Mouse (Mus musculus) heart, embryonic 13.5 days (tissue): ENCODE results near the gene Cox6b1. TPM values are rescaled to one million over a fixed set of nuclear protein-coding genes. Genes with fewer than 3 reads are reported as not detected.

Experiments used
- ATAC-seq: fragments of 200-750 bp; cut with Nextera tagmentation; 2 replicates; pipeline ENCODE4 v1.8.0; 2017; ENCODE audit warnings: moderate TSS enrichment; ENCODE audit not compliant: insufficient number of reproducible peaks, low FRiP score, low TSS enrichment; ENCODE audit errors: extremely low read depth
- H3K27ac ChIP-seq: fragments of 300-500 bp; sonication (generic); replicated peaks from 2 replicates; pipeline ENCODE4 v1.5.1; 2015; ENCODE audit warnings: moderate library complexity, mild to moderate bottlenecking, inconsistent platforms
- H3K27me3 ChIP-seq: fragments of 300-500 bp; sonication (generic); replicated peaks from 2 replicates; pipeline ENCODE4 v1.6.1; 2015; ENCODE audit warnings: mild to moderate bottlenecking, inconsistent platforms
- H3K36me3 ChIP-seq: fragments of 300-500 bp; sonication (generic); 2 replicates; pipeline ENCODE4 v1.6.1; 2015; ENCODE audit warnings: mild to moderate bottlenecking, inconsistent platforms
- H3K4me1 ChIP-seq: fragments of 300-500 bp; sonication (generic); 2 replicates; pipeline ENCODE4 v1.6.1; 2015; ENCODE audit warnings: inconsistent platforms
- H3K4me2 ChIP-seq: fragments of 300-500 bp; sonication (generic); 2 replicates; pipeline ENCODE4 v1.6.1; 2015; ENCODE audit warnings: inconsistent platforms, mild to moderate bottlenecking, moderate library complexity
- H3K4me3 ChIP-seq: fragments of 300-500 bp; sonication (generic); 2 replicates; pipeline ENCODE4 v1.5.1; 2015; ENCODE audit warnings: moderate library complexity, mild to moderate bottlenecking, inconsistent platforms
- H3K9ac ChIP-seq: fragments of 300-500 bp; sonication (generic); 2 replicates; pipeline ENCODE4 v1.6.1; 2015; ENCODE audit warnings: inconsistent platforms, mild to moderate bottlenecking, moderate library complexity
- H3K9me3 ChIP-seq: fragments of 300-500 bp; sonication (generic); 2 replicates; pipeline ENCODE4 v1.6.1; 2016; ENCODE audit warnings: inconsistent platforms
- WGBS: fragments of 180-500 bp; shearing (Covaris S2); methylation state at CpG from one replicate; pipeline ENCODE4 v1.1.7; 2015; ENCODE audit warnings: mixed read lengths; 5-methylcytosine and 5-hydroxymethylcytosine counted together
- polyA plus RNA-seq: library from polyadenylated mRNA; unstranded; fragments of >200 nt; fragmentation: Nextera tagmentation; extraction: Ambion mirVana; gene quantifications from 2 replicates; pipeline ENCODE4 v1.2.1, GENCODE M21; 2015

The Cox6b1 gene
- polyA plus RNA-seq, 1 experiment from 2014 or later = 1,963 TPM

DNA sequence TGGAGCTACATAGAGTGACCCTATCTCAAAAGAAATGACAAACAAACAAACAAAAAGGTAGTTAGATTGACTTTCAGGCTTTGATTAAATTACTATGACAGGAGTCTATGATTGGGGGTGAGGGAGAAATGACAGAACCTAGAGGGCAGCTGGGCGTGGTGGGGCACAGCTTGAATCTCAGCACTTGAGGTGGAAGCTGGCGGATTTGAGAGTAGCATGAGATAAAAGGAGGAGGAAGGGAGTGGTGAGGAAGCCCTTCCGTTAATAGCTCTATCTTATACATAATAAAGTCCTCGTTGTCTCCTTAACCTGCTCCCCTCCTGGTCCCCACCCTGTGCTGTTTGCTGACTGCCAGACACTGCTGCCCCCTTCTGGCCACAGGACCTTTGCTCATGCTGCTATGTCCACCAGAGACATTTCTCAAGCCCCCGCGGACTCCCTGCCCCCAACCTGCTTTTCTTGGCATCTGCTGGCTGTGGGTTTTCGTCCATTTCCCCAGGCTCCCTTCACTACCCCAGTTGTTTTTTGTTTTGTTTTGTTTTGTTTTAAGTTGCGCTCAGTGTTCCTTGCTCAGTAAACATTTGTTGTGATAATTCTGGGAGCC, 18.1 kb downstream of the Cox6b1 start:
- H3K9ac ChIP-seq = no peak overlapping the region

GRCm38 (mm10) chr7:30604944-30605343, 21.0 kb downstream of the Cox6b1 start:
- WGBS = 76% methylated on average over 8 of the region's 8 CpGs
- no peak for ATAC-seq
- H3K27ac ChIP-seq = no peak overlapping the region
- H3K9me3 ChIP-seq = no peaks in the 10 kb centered on the region
- H3K4me1 ChIP-seq = peaks cover 18% of the 10 kb centered on the region
- H3K4me3 ChIP-seq = no peak overlapping the region
- no peak overlapping the region for H3K4me2 ChIP-seq
- no peaks in the 10 kb centered on the region for H3K36me3 ChIP-seq
- 0 out of 2 replicates have a peak, but pooled peaks cover 3% of the 10 kb centered on the region for H3K27me3 ChIP-seq
- H3K9ac ChIP-seq = no peak overlapping the region

More for the DNA sequence above, 18.1 kb downstream of the Cox6b1 start:
- no peak overlapping the region for H3K27ac ChIP-seq
- H3K36me3 ChIP-seq = no peaks in the 10 kb centered on the region
- H3K9me3 ChIP-seq = no peaks in the 10 kb centered on the region
- H3K4me3 ChIP-seq = no peak overlapping the region
- ATAC-seq = no peak
- H3K4me1 ChIP-seq = peaks cover 14% of the 10 kb centered on the region
- 0 out of 2 replicates have a peak, but pooled peaks cover 3% of the 10 kb centered on the region for H3K27me3 ChIP-seq
- H3K4me2 ChIP-seq = no peak overlapping the region
- 21% methylated on average over 8 of the region's 8 CpGs for WGBS

DNA sequence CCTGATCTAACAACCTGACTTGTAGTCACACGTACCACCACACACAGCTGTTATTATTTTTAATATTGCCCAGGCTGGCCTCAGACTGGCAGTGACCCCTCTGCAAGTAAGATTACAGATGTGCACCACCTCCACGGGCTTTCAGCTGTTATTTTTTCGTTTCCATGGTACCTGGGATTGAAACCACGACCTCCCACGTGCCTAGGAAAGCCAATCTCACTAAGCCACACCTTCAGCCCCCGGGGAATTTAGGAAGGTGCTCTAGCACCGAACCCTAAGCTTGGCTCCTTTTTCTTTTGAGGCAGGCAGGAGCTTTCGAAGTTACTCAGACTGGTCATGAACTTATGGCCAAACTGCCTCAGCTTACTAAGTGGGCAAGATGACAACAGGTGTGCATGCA, 21.5 kb downstream of the Cox6b1 start:
- no peak for ATAC-seq
- Histone ChIP-seq H3K4me1 (peaks cover 18% of the 10 kb centered on the region), H3K4me2 (no peak overlapping the region), H3K36me3 (no peaks in the 10 kb centered on the region), H3K27ac (no peak overlapping the region), H3K27me3 (0 out of 2 replicates have a peak, but pooled peaks cover 3% of the 10 kb centered on the region), H3K9ac (no peak overlapping the region), H3K9me3 (no peaks in the 10 kb centered on the region), H3K4me3 (no peak overlapping the region)
- WGBS = 41% methylated on average over 8 of the region's 8 CpGs

DNA sequence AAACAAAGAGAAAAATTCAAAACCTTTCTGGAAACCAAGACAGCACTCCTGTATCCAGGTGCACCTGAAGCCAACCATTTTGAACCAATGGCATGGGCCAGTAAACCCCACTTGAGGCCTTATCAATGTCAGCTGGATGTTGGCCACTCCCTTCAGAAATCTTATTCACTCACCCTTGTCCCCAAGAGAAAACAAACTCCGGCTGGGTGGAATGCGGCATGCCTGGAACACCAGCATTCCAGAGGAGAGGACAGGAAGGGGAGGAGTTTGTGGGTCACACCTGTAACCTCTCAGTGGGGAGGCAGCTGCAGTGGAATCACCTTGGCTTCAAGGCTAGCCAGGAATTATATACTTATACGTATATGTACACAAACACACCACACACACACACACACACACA, 23.4 kb downstream of the Cox6b1 start:
- no peak for ATAC-seq
- Histone ChIP-seq H3K36me3 (no peaks in the 10 kb centered on the region), H3K4me2 (no peak overlapping the region), H3K4me3 (no peak overlapping the region), H3K27ac (no peak overlapping the region), H3K4me1 (peaks cover 15% of the 10 kb centered on the region), H3K27me3 (0 out of 2 replicates have a peak, but pooled peaks cover 5% of the 10 kb centered on the region), H3K9ac (no peak overlapping the region), H3K9me3 (no peaks in the 10 kb centered on the region)
- WGBS = 27% methylated on average over 3 of the region's 3 CpGs

GRCm38 (mm10) chr7:30600651-30601050, 25.3 kb downstream of the Cox6b1 start:
- ATAC-seq = no peak
- peaks cover 15% of the 10 kb centered on the region for H3K4me1 ChIP-seq
- no peaks in the 10 kb centered on the region for H3K9me3 ChIP-seq
- peaks cover 16% of the 10 kb centered on the region for H3K27me3 ChIP-seq
- H3K9ac ChIP-seq = peak overlapping the region; percentile 21; the same call in 1 of the 2 replicates
- WGBS = 55% methylated on average over 7 of the region's 7 CpGs
- H3K4me3 ChIP-seq = no peak overlapping the region
- peak overlapping the region; percentile 49; the same call in 1 of the 2 replicates for H3K4me2 ChIP-seq
- no peak overlapping the region for H3K27ac ChIP-seq
- no peaks in the 10 kb centered on the region for H3K36me3 ChIP-seq

GRCm38 (mm10) chr7:30599933-30600353, 26.0 kb downstream of the Cox6b1 start:
- Histone ChIP-seq H3K36me3 (no peaks in the 10 kb centered on the region), H3K9me3 (no peaks in the 10 kb centered on the region), H3K9ac (0 out of 2 replicates have a peak overlapping the region, but pooled peaks have one; percentile 21), H3K27ac (no peak overlapping the region), H3K4me2 (peak overlapping the region; percentile 49), H3K27me3 (peaks cover 23% of the 10 kb centered on the region), H3K4me3 (no peak overlapping the region), H3K4me1 (peaks cover 15% of the 10 kb centered on the region)
- under 1% methylated on average over 16 of the region's 16 CpGs for WGBS
- peak; percentile 85 for ATAC-seq

GRCm38 (mm10) chr7:30598786-30599185, 27.2 kb downstream of the Cox6b1 start, which contains the start of gene Zbtb32:
Gene Zbtb32 (minus strand): TSS chr7:30598909.
- WGBS = 88% methylated on average over 12 of the region's 12 CpGs
- no peak within 1 kb of the TSS for H3K4me3 ChIP-seq
- H3K27me3 ChIP-seq = peaks cover 30% of the 10 kb centered on the region
- no peaks in the 10 kb centered on the region for H3K36me3 ChIP-seq
- peaks cover 15% of the 10 kb centered on the region for H3K4me1 ChIP-seq
- no peaks in the 10 kb centered on the region for H3K9me3 ChIP-seq
- ATAC-seq = no peak
- peak within 1 kb of the TSS; percentile 49; the same call in 1 of the 2 replicates for H3K4me2 ChIP-seq
- no peak within 1 kb of the TSS for H3K9ac ChIP-seq
- H3K27ac ChIP-seq = no peak within 1 kb of the TSS

GRCm38 (mm10) chr7:30596811-30597210, 29.1 kb downstream of the Cox6b1 start:
- peaks cover 12% of the 10 kb centered on the region for H3K4me1 ChIP-seq
- WGBS = 72% methylated on average over 5 of the region's 5 CpGs
- no peak for ATAC-seq
- no peak overlapping the region for H3K4me3 ChIP-seq
- no peak overlapping the region for H3K4me2 ChIP-seq
- peaks cover 30% of the 10 kb centered on the region for H3K27me3 ChIP-seq
- no peaks in the 10 kb centered on the region for H3K36me3 ChIP-seq
- H3K27ac ChIP-seq = no peak overlapping the region
- no peak overlapping the region for H3K9ac ChIP-seq
- no peaks in the 10 kb centered on the region for H3K9me3 ChIP-seq

DNA sequence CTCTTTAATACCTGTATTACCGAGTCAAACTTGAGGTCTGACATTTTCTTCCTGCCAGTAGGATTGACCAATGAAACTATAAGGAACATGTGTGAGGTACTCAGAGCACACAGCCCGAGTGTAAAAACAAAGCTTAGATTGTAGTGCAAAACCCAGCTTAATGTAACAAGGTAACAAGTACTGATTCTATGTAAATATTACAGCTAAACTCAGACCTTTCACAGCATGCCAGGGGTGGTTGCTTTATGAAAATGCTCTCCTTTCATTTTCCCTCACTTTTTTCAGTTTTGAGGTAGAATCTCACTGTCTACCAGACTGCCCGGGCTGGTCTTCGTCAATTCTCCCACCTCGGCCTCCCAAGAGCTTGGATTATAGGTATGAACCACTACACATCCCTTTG, 29.9 kb downstream of the Cox6b1 start:
- 72% methylated on average over 5 of the region's 5 CpGs for WGBS
- no peak overlapping the region for H3K4me2 ChIP-seq
- H3K9me3 ChIP-seq = no peaks in the 10 kb centered on the region
- H3K27ac ChIP-seq = no peak overlapping the region
- H3K36me3 ChIP-seq = no peaks in the 10 kb centered on the region
- no peak overlapping the region for H3K9ac ChIP-seq
- no peak for ATAC-seq
- peaks cover 12% of the 10 kb centered on the region for H3K4me1 ChIP-seq
- peaks cover 30% of the 10 kb centered on the region for H3K27me3 ChIP-seq
- no peak overlapping the region for H3K4me3 ChIP-seq

GRCm38 (mm10) chr7:30594510-30595024, 31.4 kb downstream of the Cox6b1 start:
- Histone ChIP-seq H3K4me2 (no peak overlapping the region), H3K27me3 (peaks cover 30% of the 10 kb centered on the region), H3K4me1 (peaks cover 9% of the 10 kb centered on the region), H3K36me3 (no peaks in the 10 kb centered on the region), H3K9ac (no peak overlapping the region), H3K4me3 (no peak overlapping the region), H3K27ac (no peak overlapping the region), H3K9me3 (no peaks in the 10 kb centered on the region)
- no peak for ATAC-seq
- 53% methylated on average over 4 of the region's 4 CpGs for WGBS

DNA sequence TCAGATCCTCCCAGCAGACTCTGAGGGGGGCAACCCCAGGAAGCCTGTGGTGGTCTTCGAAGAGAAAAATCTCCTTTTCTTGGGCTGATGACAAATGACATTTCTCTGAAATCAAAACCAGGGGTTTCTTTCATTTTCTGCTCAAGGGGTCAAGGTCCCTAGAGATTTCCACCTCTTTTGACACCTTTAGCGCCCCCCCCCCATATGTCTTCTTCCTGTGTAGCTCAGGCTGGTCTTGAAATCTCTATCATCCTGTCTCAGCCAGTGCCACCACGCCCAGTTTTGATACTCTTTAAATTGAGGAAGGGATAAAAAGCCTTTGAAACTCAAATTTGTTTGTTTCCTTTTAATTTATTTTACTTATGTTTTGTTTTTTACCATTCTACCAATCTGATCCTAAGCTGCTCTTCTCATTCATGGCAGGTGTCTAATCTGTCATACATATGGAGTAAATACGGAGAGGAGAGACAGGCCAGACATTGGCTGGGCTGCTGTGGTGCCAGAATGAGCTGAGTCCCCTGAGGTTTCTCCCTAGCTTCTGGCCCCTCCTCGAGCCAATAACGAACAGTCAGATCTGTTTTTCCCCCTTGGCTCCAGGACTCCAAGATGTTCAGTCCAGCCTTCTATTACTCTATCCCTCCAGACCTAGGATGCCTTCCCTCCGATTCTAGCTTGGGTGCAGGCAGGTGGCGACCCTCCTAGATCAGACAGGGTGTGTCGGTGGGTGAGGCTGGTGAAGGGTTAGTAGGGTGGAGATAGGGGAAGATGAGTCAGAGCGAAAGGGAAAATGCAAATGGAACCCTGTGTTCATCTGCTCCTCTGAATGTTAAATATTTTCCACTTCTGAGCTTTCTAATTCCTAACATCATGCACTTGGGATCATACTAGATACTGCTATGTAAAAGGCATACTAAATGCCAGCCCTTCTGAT, 32.1 kb downstream of the Cox6b1 start:
- no peak for ATAC-seq
- Histone ChIP-seq H3K36me3 (no peaks in the 10 kb centered on the region), H3K4me3 (no peak overlapping the region), H3K27ac (no peak overlapping the region), H3K27me3 (peaks cover 28% of the 10 kb centered on the region), H3K4me2 (no peak overlapping the region), H3K9me3 (no peaks in the 10 kb centered on the region), H3K4me1 (peaks cover 8% of the 10 kb centered on the region), H3K9ac (no peak overlapping the region)
- WGBS = 67% methylated on average over 10 of the region's 10 CpGs
